Mouse (Mus musculus): ENCODE results near the gene Ndufs2.
A peak's percentile ranks its signal among the peaks of the same experiment; 100 is the strongest.
"Not testable (repeated sequence)": the region's sequence is repeated elsewhere in the genome, so short reads cannot be mapped to it uniquely, and the experiment has no call there.

The Ndufs2 gene

GRCm38 (mm10) chr1:171256095-171256818, 5.1 kb upstream of the Ndufs2 start:
- DNase-seq (ENCODE audit: low read depth, low spot score), result peak; percentile 61

DNA sequence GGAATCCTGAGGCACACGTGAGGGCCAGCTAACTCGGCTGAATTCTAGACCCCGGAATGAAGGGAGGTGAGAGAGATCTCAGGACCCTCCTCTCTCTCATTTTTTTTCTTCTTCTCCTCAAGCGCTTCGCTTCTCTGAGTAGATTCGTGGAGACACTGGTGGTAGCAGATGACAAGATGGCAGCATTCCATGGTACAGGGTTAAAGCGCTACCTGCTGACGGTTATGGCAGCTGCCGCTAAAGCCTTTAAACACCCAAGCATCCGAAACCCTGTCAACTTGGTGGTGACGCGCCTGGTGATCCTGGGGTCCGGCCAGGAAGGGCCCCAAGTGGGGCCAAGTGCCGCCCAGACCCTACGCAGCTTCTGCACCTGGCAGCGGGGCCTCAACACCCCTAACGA, 1.2 kb upstream of the Ndufs2 start:
- DNase-seq (ENCODE audit: low read depth, low spot score), result no peak

GRCm38 (mm10) chr1:171251594-171252324, 571 bp upstream of the Ndufs2 start:
- peak; percentile 45 for DNase-seq (ENCODE audit: low read depth, low spot score)

GRCm38 (mm10) chr1:171249913-171250600, 1.1 kb downstream of the Ndufs2 start, which contains the start of gene Adamts4:
Gene Adamts4 (plus strand): TSS chr1:171250421.
- peak; percentile 90 for DNase-seq (ENCODE audit: low read depth, low spot score)

- DNase-seq (ENCODE audit: low read depth, low spot score), result peak; percentile 90
Observed at GRCm38 (mm10) chr1:171248386-171249226, 2.6 kb downstream of the Ndufs2 start.

GRCm38 (mm10) chr1:171247916-171248315, 3.3 kb downstream of the Ndufs2 start:
- DNase-seq (ENCODE audit: low read depth, low spot score), result no peak

GRCm38 (mm10) chr1:171247453-171247841, 3.7 kb downstream of the Ndufs2 start:
- no peak for DNase-seq (ENCODE audit: low read depth, low spot score)

DNA sequence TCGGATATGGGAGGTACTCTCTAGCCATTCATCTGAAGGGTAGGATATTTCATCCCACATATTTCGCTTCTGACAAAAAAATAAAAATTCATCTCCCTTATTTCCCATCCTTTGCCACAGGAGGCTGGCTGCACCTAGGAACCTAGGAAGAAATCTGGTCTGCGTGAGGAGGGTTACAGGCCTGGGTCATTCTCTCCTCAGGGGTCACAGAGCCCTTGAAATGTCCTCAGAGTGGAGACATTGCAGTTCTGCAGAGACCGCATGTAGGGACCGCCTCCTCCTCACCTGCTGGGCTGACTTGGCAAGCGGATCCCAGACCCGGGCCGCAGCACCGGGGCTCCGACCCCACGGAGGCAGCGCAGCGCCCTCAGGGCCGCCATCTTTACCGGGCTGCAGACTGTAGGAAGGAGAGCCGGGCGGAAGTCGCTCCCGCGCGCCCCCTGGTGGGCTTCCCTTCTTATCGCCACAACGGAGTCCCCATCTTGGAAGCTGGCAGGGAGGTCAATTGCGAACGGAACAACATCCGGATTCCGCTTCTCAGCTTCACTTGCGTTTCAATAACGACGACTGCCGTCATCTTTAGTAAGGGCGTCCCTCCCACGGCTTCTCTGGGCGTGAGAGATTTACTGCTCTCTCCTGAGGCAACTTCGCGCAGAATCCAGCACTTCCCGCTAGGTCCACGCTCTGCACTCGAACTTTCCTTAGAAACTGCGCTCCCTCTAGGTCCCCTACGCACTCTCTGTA, 4.3 kb downstream of the Ndufs2 start:
- DNase-seq (ENCODE audit: low read depth, low spot score), result peak; percentile 100

GRCm38 (mm10) chr1:171245353-171245752, 5.8 kb downstream of the Ndufs2 start:
- no peak for DNase-seq (ENCODE audit: low read depth, low spot score)

GRCm38 (mm10) chr1:171241952-171242351, 9.2 kb downstream of the Ndufs2 start:
- DNase-seq (ENCODE audit: low read depth, low spot score), result not testable (repeated sequence)

- no peak for DNase-seq (ENCODE audit: low read depth, low spot score)
Observed at GRCm38 (mm10) chr1:171240911-171241310, 10.3 kb downstream of the Ndufs2 start.

- no peak for DNase-seq (ENCODE audit: low read depth, low spot score)
Observed at GRCm38 (mm10) chr1:171239992-171240744, 11.0 kb downstream of the Ndufs2 start.

DNA sequence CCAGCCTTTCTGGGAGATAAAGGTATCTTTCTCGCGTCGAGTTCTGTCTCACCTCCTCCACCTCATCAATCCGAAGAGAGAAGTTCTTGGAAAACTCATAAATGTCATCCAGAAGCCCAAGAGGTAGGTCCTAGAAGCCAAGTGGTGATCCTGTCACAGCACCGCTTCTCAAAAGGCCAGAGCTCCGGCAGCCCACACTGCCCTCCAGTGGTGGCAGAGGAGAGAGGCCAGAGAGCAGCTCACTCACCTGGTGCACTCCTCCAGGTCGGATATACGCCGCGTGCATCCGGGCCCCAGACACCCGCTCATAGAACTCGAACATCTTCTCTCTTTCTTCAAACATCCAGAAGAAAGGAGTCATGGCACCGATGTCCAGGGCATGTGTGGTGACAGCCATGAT, 12.7 kb downstream of the Ndufs2 start:
- DNase-seq (ENCODE audit: low read depth, low spot score), result peak; percentile 62

DNA sequence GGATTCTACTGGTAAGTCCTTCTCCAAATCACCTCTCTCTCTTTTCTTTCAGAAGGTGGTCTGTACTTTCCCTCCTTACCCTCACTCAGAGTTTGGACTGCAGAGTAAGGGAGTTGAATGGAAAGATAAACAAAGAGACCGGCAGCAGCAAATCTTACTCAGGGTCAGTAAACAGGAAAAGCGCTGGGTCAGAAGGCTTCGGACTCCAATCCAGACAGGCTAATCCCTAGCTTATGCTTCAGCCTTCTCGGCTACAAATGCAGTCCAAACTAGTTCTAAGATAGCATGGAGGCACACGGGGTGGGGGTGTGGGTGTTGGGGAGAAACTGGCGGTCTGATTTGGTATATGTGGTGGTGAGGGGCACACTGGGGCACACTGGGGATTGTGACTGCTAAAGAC, 13.8 kb downstream of the Ndufs2 start:
- DNase-seq (ENCODE audit: low read depth, low spot score), result no peak

GRCm38 (mm10) chr1:171235791-171236190, 15.4 kb downstream of the Ndufs2 start:
- no peak for DNase-seq (ENCODE audit: low read depth, low spot score)

- no peak for DNase-seq (ENCODE audit: low read depth, low spot score)
Observed at GRCm38 (mm10) chr1:171234538-171234937, 16.6 kb downstream of the Ndufs2 start.

GRCm38 (mm10) chr1:171234126-171234525, 17.1 kb downstream of the Ndufs2 start, which contains the start of gene Fcer1g:
Gene Fcer1g (minus strand): TSS chr1:171234365.
- no peak for DNase-seq (ENCODE audit: low read depth, low spot score)

- no peak for DNase-seq (ENCODE audit: low read depth, low spot score)
Observed at GRCm38 (mm10) chr1:171232800-171233730, 18.1 kb downstream of the Ndufs2 start.

DNA sequence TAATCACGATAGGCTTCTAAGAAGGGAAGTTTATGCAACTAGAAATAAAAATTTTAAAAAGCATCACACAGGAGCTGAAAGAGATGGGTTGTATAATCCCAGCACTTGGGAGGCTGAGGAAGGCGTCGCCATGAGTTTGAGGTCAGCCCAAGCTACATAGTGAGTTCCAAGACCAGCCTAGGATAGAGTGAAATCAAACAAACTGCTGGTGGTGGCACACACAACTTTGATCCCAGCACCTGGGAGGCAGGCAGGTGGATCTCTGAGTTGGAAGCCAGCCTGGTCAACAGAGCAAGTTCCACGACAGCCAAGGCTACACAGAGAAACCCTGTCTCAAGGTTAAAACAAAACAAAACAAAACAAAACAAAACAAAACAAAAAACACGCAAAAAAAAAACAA, 18.8 kb downstream of the Ndufs2 start:
- DNase-seq (ENCODE audit: low read depth, low spot score), result no peak

Data from brain, adult 2 months (tissue).